Mouse (Mus musculus): ENCODE results near the gene Efcab6. TPM values are rescaled to one million over a fixed set of nuclear protein-coding genes. Genes with fewer than 3 reads are reported as not detected.

The Efcab6 gene
- polyA plus RNA-seq, 2 experiments = 0.25 to 0.52 TPM

GRCm38 (mm10) chr15:83997550-83997949, 67.6 kb downstream of the Efcab6 start:
- H3K27me3 ChIP-seq (ENCODE audit: control insufficient read depth, insufficient read depth, low read length) = peaks cover 14% of the 10 kb centered on the region; the same call in 1 of the 2 replicates
- H3K36me3 ChIP-seq (ENCODE audit: control insufficient read depth, insufficient read depth, low read length) = no peaks in the 10 kb centered on the region
- H3K4me1 ChIP-seq (ENCODE audit: control insufficient read depth, insufficient read depth, low read length) = 0 out of 2 replicates have a peak, but pooled peaks cover 4% of the 10 kb centered on the region
- 16% methylated on average over 4 of the region's 4 CpGs for WGBS
- no peak overlapping the region for H3K4me2 ChIP-seq (replicated peaks; ENCODE audit: low read depth, low read length, severe bottlenecking)
- no peak overlapping the region for H3K27ac ChIP-seq (replicated peaks; ENCODE audit: low read depth, low read length)
- no peak overlapping the region for H3K4me3 ChIP-seq (replicated peaks; ENCODE audit: low read length)
- ATAC-seq (ENCODE audit: low FRiP score, low read depth) = no peak
- H3K9ac ChIP-seq (ENCODE audit: low read depth, low read length, severe bottlenecking) = no peak overlapping the region
- DNase-seq (ENCODE audit: low spot score) = no peak
- H3K9me3 ChIP-seq (ENCODE audit: control insufficient read depth, low read length) = no peaks in the 10 kb centered on the region
- no peak for TF ChIP-seq POLR2A (IDR thresholded peaks at IDR 0.05; ENCODE audit: borderline replicate concordance, extremely low read depth, insufficient read depth, insufficient read length)

- no peak overlapping the region for H3K9ac ChIP-seq (ENCODE audit: low read depth, low read length, severe bottlenecking)
- no peak overlapping the region for H3K27ac ChIP-seq (replicated peaks; ENCODE audit: low read depth, low read length)
- no peak; the same call in 1 of the 2 replicates for ATAC-seq (ENCODE audit: low FRiP score, low read depth)
- 0 out of 2 replicates have a peak, but pooled peaks cover 4% of the 10 kb centered on the region for H3K4me1 ChIP-seq (ENCODE audit: control insufficient read depth, insufficient read depth, low read length)
- no peak overlapping the region for H3K4me2 ChIP-seq (replicated peaks; ENCODE audit: low read depth, low read length, severe bottlenecking)
- H3K36me3 ChIP-seq (ENCODE audit: control insufficient read depth, insufficient read depth, low read length) = no peaks in the 10 kb centered on the region
- WGBS = 21% methylated on average over 7 of the region's 7 CpGs
- H3K27me3 ChIP-seq (ENCODE audit: control insufficient read depth, insufficient read depth, low read length) = peaks cover 14% of the 10 kb centered on the region; the same call in 1 of the 2 replicates
- no peak for TF ChIP-seq POLR2A (IDR thresholded peaks at IDR 0.05; ENCODE audit: borderline replicate concordance, extremely low read depth, insufficient read depth, insufficient read length)
- no peaks in the 10 kb centered on the region for H3K9me3 ChIP-seq (ENCODE audit: control insufficient read depth, low read length)
- DNase-seq (ENCODE audit: low spot score) = no peak
- H3K4me3 ChIP-seq (replicated peaks; ENCODE audit: low read length) = no peak overlapping the region
Observed at GRCm38 (mm10) chr15:83996864-83997263, 68.3 kb downstream of the Efcab6 start.

- H3K4me2 ChIP-seq (replicated peaks; ENCODE audit: low read depth, low read length, severe bottlenecking) = no peak overlapping the region
- no peak for TF ChIP-seq POLR2A (IDR thresholded peaks at IDR 0.05; ENCODE audit: borderline replicate concordance, extremely low read depth, insufficient read depth, insufficient read length)
- DNase-seq (ENCODE audit: low spot score) (no peak), ATAC-seq (ENCODE audit: low FRiP score, low read depth) (no peak)
- 0 out of 2 replicates have a peak, but pooled peaks cover 9% of the 10 kb centered on the region for H3K4me1 ChIP-seq (ENCODE audit: control insufficient read depth, insufficient read depth, low read length)
- no peak overlapping the region for H3K27ac ChIP-seq (replicated peaks; ENCODE audit: low read depth, low read length)
- H3K9me3 ChIP-seq (ENCODE audit: control insufficient read depth, low read length) = no peaks in the 10 kb centered on the region
- H3K4me3 ChIP-seq (replicated peaks; ENCODE audit: low read length) = no peak overlapping the region
- H3K36me3 ChIP-seq (ENCODE audit: control insufficient read depth, insufficient read depth, low read length) = no peaks in the 10 kb centered on the region
- WGBS = 84% methylated on average over 15 of the region's 15 CpGs
- no peak overlapping the region for H3K9ac ChIP-seq (ENCODE audit: low read depth, low read length, severe bottlenecking)
- H3K27me3 ChIP-seq (ENCODE audit: control insufficient read depth, insufficient read depth, low read length) = no peaks in the 10 kb centered on the region; the same call in 1 of the 2 replicates
Observed at GRCm38 (mm10) chr15:83992191-83992590, 73.0 kb downstream of the Efcab6 start.

GRCm38 (mm10) chr15:83991461-83991860, 73.7 kb downstream of the Efcab6 start:
- Histone ChIP-seq H3K4me3 (replicated peaks; ENCODE audit: low read length) (no peak overlapping the region), H3K27me3 (ENCODE audit: control insufficient read depth, insufficient read depth, low read length) (no peaks in the 10 kb centered on the region; the same call in 1 of the 2 replicates), H3K4me2 (replicated peaks; ENCODE audit: low read depth, low read length, severe bottlenecking) (no peak overlapping the region), H3K4me1 (ENCODE audit: control insufficient read depth, insufficient read depth, low read length) (peaks cover 12% of the 10 kb centered on the region; the same call in 1 of the 2 replicates), H3K27ac (replicated peaks; ENCODE audit: low read depth, low read length) (no peak overlapping the region), H3K36me3 (ENCODE audit: control insufficient read depth, insufficient read depth, low read length) (no peaks in the 10 kb centered on the region), H3K9me3 (ENCODE audit: control insufficient read depth, low read length) (no peaks in the 10 kb centered on the region), H3K9ac (ENCODE audit: low read depth, low read length, severe bottlenecking) (no peak overlapping the region)
- ATAC-seq (ENCODE audit: low FRiP score, low read depth) (peak; percentile 47; the same call in 1 of the 2 replicates), DNase-seq (ENCODE audit: low spot score) (peak; percentile 25)
- 9% methylated on average over 3 of the region's 3 CpGs for WGBS
- TF ChIP-seq POLR2A (IDR thresholded peaks at IDR 0.05; ENCODE audit: borderline replicate concordance, extremely low read depth, insufficient read depth, insufficient read length) = no peak

GRCm38 (mm10) chr15:83989241-83989640, 75.9 kb downstream of the Efcab6 start:
- WGBS = 74% methylated on average over 5 of the region's 5 CpGs
- Histone ChIP-seq H3K4me1 (ENCODE audit: control insufficient read depth, insufficient read depth, low read length) (peaks cover 12% of the 10 kb centered on the region; the same call in 1 of the 2 replicates), H3K4me2 (replicated peaks; ENCODE audit: low read depth, low read length, severe bottlenecking) (no peak overlapping the region), H3K36me3 (ENCODE audit: control insufficient read depth, insufficient read depth, low read length) (no peaks in the 10 kb centered on the region), H3K27ac (replicated peaks; ENCODE audit: low read depth, low read length) (no peak overlapping the region), H3K9me3 (ENCODE audit: control insufficient read depth, low read length) (no peaks in the 10 kb centered on the region), H3K9ac (ENCODE audit: low read depth, low read length, severe bottlenecking) (no peak overlapping the region), H3K4me3 (replicated peaks; ENCODE audit: low read length) (no peak overlapping the region), H3K27me3 (ENCODE audit: control insufficient read depth, insufficient read depth, low read length) (no peaks in the 10 kb centered on the region)
- TF ChIP-seq POLR2A (IDR thresholded peaks at IDR 0.05; ENCODE audit: borderline replicate concordance, extremely low read depth, insufficient read depth, insufficient read length) = no peak
- ATAC-seq (ENCODE audit: low FRiP score, low read depth) (no peak), DNase-seq (ENCODE audit: low spot score) (no peak)

Data from limb, embryonic 14.5 days (tissue).